Mouse (Mus musculus): ENCODE measurements around the gene Pkdcc. TPM values are rescaled to one million over a fixed set of nuclear protein-coding genes. Genes with fewer than 3 reads are reported as not detected.

The Pkdcc gene
- total and polyA plus RNA-seq, 2 experiments from 2014 or later = 7.8 to 100 TPM

DNA sequence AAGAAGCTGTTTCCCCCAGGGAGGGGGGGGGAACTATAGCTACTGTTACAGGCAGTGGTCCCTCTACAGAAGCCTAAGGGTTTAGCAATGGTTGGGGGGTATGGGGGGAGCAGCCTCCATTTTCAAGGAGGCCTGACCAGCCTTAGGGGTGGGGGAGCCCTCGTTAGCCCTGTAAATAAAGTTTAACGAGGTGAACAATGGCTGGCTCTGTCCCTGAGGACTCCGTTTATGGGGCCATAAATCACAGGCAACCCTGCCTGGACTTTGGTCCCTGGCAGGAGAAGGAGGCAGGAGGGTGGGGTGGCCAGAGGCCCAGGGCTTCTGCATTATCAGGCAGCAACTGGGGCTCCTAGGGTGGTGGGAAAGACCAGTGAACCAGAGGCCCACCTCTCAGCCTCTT, 7.6 kb downstream of the Pkdcc start:
- H3K9me3 ChIP-seq (replicated peaks; ENCODE audit: control insufficient read depth, low read length) = no peaks in the 10 kb centered on the region
- WGBS = 42% methylated on average over 3 of the region's 3 CpGs
- no peak overlapping the region for H3K4me2 ChIP-seq (ENCODE audit: low read depth, low read length)
- no peak overlapping the region for H3K9ac ChIP-seq (replicated peaks; ENCODE audit: low read depth, low read length)
- H3K36me3 ChIP-seq (replicated peaks; ENCODE audit: control insufficient read depth, insufficient read depth, low read length) = peaks cover 52% of the 10 kb centered on the region
- no peak overlapping the region for H3K4me3 ChIP-seq (ENCODE audit: low read depth, low read length)
- no peaks in the 10 kb centered on the region for H3K27me3 ChIP-seq (ENCODE audit: control insufficient read depth, insufficient read depth, low read length)
- peak overlapping the region; percentile 14; the same call in 1 of the 2 replicates for H3K27ac ChIP-seq (ENCODE audit: low read depth)
- H3K4me1 ChIP-seq (ENCODE audit: control insufficient read depth, insufficient read depth) = peaks cover 33% of the 10 kb centered on the region
- no peak for TF ChIP-seq CTCF (IDR thresholded peaks at IDR 0.05; ENCODE audit: low read depth)
- no peak for TF ChIP-seq EP300 (IDR thresholded peaks at IDR 0.05; ENCODE audit: low read depth)
- DNase-seq (ENCODE audit: low spot score) (no peak), ATAC-seq (ENCODE audit: insufficient read depth, low read depth) (no peak)

DNA sequence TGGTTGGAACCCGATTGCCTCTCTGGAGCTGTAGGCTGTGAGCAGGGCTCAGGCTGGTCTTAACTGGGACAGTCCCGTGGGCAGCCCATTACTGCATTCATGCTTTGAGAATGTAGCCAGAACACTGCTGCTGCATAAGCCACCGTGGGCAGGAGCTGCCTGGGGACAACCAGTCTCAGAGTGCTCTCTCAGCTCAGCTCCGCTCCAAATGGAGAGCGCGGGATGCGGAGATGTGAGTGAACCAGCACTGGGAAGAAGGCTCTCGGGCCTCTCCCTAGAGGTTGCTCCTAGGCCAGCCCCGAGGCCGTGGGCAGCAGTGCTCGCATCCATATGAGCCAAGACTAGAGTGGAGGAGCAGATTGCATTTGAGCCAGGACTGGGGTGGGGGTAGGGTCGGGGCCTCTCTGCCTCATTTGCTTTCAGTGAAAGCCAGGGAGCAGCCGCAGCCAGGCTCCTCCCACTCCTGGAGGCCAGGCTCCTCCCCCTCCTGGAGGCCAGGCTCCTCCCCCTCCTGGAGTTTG, 9.4 kb downstream of the Pkdcc start:
- Histone ChIP-seq H3K4me3 (ENCODE audit: low read depth, low read length) (no peak overlapping the region), H3K4me2 (ENCODE audit: low read depth, low read length) (no peak overlapping the region), H3K4me1 (ENCODE audit: control insufficient read depth, insufficient read depth) (peaks cover 20% of the 10 kb centered on the region), H3K27me3 (ENCODE audit: control insufficient read depth, insufficient read depth, low read length) (no peaks in the 10 kb centered on the region), H3K36me3 (replicated peaks; ENCODE audit: control insufficient read depth, insufficient read depth, low read length) (peaks cover 52% of the 10 kb centered on the region), H3K27ac (ENCODE audit: low read depth) (no peak overlapping the region), H3K9ac (replicated peaks; ENCODE audit: low read depth, low read length) (no peak overlapping the region), H3K9me3 (replicated peaks; ENCODE audit: control insufficient read depth, low read length) (no peaks in the 10 kb centered on the region)
- 82% methylated on average over 13 of the region's 13 CpGs for WGBS
- ATAC-seq (ENCODE audit: insufficient read depth, low read depth) (no peak), DNase-seq (ENCODE audit: low spot score) (no peak)
- TF ChIP-seq EP300 (IDR thresholded peaks at IDR 0.05; ENCODE audit: low read depth) = no peak

DNA sequence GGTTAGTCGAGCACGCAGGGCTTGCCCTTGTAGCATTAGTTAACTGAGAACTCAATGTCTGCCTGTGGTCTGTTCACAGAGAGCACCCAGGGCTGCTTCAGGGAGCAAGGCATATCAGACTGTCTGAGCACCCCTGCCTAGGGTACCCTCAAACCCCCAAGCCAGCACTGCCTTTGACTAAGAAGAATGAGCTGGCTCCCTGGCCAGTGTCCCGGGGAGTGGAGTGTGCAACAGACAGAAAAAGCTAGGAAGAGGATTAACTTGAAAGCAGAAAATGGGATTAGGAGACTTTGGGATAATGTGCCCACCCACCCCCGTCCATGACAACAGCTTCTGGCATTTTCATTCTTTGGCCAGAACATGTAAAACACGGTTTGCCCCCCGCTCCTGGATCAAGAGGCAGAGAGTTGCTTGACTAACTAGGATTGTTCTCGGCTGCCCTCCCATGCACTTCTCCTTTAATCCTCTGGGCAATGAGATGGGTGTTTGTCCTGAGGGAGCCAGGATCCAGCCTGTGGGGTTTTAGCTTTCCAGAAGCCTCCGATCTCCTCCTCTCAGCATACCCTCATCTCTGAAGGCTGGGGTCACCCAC, 11.4 kb downstream of the Pkdcc start:
- H3K27me3 ChIP-seq (ENCODE audit: control insufficient read depth, insufficient read depth, low read length) = no peaks in the 10 kb centered on the region
- DNase-seq (ENCODE audit: low spot score) (no peak), ATAC-seq (ENCODE audit: insufficient read depth, low read depth) (no peak)
- no peak overlapping the region for H3K9ac ChIP-seq (replicated peaks; ENCODE audit: low read depth, low read length)
- no peak overlapping the region for H3K4me2 ChIP-seq (ENCODE audit: low read depth, low read length)
- no peaks in the 10 kb centered on the region for H3K9me3 ChIP-seq (replicated peaks; ENCODE audit: control insufficient read depth, low read length)
- 68% methylated on average over 8 of the region's 8 CpGs for WGBS
- H3K36me3 ChIP-seq (replicated peaks; ENCODE audit: control insufficient read depth, insufficient read depth, low read length) = peaks cover 52% of the 10 kb centered on the region
- no peak overlapping the region; the same call in 1 of the 2 replicates for H3K27ac ChIP-seq (ENCODE audit: low read depth)
- no peak overlapping the region for H3K4me3 ChIP-seq (ENCODE audit: low read depth, low read length)
- H3K4me1 ChIP-seq (ENCODE audit: control insufficient read depth, insufficient read depth) = peaks cover 15% of the 10 kb centered on the region
- no peak for TF ChIP-seq CTCF (IDR thresholded peaks at IDR 0.05; ENCODE audit: low read depth)
- TF ChIP-seq EP300 (IDR thresholded peaks at IDR 0.05; ENCODE audit: low read depth) = no peak

DNA sequence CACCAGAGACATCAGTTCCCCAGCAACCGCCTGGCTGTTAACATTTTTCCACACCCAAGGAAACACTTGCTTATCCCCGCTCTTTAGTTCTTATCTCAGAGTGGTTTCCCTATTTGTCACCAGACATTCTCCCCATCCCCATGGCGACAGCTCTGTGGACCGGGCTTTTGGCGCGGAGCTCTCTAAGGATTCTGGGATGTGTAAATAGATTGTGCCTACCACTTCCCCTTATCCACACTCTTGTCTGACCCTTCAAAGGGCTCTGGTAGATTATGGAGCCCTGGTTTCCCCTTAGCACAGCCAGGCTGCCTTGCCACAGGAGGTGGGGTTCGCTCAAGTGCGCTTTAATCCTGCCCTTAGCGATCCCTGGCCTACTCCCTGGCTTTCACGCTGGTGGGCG, 16.3 kb downstream of the Pkdcc start:
- Histone ChIP-seq H3K4me2 (ENCODE audit: low read depth, low read length) (peak overlapping the region; percentile 27; the same call in 1 of the 2 replicates), H3K27ac (ENCODE audit: low read depth) (no peak overlapping the region), H3K9ac (replicated peaks; ENCODE audit: low read depth, low read length) (no peak overlapping the region), H3K36me3 (replicated peaks; ENCODE audit: control insufficient read depth, insufficient read depth, low read length) (peaks cover 5% of the 10 kb centered on the region; the same call in 1 of the 2 replicates), H3K9me3 (replicated peaks; ENCODE audit: control insufficient read depth, low read length) (no peaks in the 10 kb centered on the region), H3K4me1 (ENCODE audit: control insufficient read depth, insufficient read depth) (peaks cover 10% of the 10 kb centered on the region; the same call in 1 of the 2 replicates), H3K4me3 (ENCODE audit: low read depth, low read length) (no peak overlapping the region), H3K27me3 (ENCODE audit: control insufficient read depth, insufficient read depth, low read length) (no peaks in the 10 kb centered on the region)
- TF ChIP-seq EP300 (IDR thresholded peaks at IDR 0.05; ENCODE audit: low read depth) = no peak
- no peak for TF ChIP-seq CTCF (IDR thresholded peaks at IDR 0.05; ENCODE audit: low read depth)
- ATAC-seq (ENCODE audit: insufficient read depth, low read depth) (no peak; the same call in 1 of the 2 replicates), DNase-seq (ENCODE audit: low spot score) (no peak)
- 10% methylated on average over 11 of the region's 11 CpGs for WGBS

DNA sequence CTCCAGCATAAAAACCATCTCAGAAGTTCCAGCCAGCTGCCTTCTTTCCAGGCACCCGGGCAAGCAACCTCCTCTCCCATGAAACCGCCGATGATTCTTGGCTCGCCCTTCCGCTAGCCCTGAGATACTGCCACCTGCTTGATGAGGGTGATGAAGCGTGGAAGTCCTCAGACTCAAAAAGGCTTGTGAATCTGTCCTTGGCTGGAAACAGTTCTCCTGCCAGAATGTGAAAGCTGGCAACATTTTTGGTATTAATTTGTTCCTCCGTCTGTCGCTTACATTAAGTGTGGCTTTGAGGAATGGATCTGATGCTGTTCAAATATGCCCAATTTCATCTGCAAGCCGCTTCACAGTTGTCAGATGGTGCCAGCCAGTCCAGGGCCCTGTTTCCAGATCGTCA, 20.1 kb downstream of the Pkdcc start:
- Histone ChIP-seq H3K9ac (replicated peaks; ENCODE audit: low read depth, low read length) (no peak overlapping the region), H3K27ac (ENCODE audit: low read depth) (no peak overlapping the region), H3K4me1 (ENCODE audit: control insufficient read depth, insufficient read depth) (peaks cover 10% of the 10 kb centered on the region; the same call in 1 of the 2 replicates), H3K4me3 (ENCODE audit: low read depth, low read length) (no peak overlapping the region), H3K27me3 (ENCODE audit: control insufficient read depth, insufficient read depth, low read length) (no peaks in the 10 kb centered on the region), H3K36me3 (replicated peaks; ENCODE audit: control insufficient read depth, insufficient read depth, low read length) (no peaks in the 10 kb centered on the region), H3K9me3 (replicated peaks; ENCODE audit: control insufficient read depth, low read length) (no peaks in the 10 kb centered on the region), H3K4me2 (ENCODE audit: low read depth, low read length) (no peak overlapping the region)
- 60% methylated on average over 10 of the region's 10 CpGs for WGBS
- ATAC-seq (ENCODE audit: insufficient read depth, low read depth) (no peak), DNase-seq (ENCODE audit: low spot score) (no peak)
- TF ChIP-seq CTCF (IDR thresholded peaks at IDR 0.05; ENCODE audit: low read depth) = no peak
- TF ChIP-seq EP300 (IDR thresholded peaks at IDR 0.05; ENCODE audit: low read depth) = no peak

DNA sequence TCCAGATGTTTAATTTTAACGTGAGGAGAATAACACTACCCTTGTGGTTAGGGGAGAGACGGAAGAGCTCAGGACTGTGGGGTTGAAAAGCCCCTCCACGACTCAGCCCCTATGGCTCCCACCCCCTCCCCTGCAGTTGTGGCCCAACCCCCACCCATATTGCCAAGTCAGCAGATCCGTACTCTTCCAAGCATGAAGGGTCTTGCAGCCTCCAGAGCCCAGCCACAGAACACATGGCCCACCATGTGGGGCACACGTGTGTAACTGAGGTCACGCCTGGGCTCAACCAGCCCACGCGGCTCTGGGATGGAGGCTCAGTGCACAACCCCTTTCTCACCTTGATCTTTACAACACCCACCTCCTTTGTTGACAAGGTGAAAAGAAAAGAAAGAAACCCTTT, 21.1 kb downstream of the Pkdcc start:
- TF ChIP-seq CTCF (IDR thresholded peaks at IDR 0.05; ENCODE audit: low read depth) (no peak), EP300 (IDR thresholded peaks at IDR 0.05; ENCODE audit: low read depth) (no peak)
- H3K4me3 ChIP-seq (ENCODE audit: low read depth, low read length) = no peak overlapping the region
- H3K4me2 ChIP-seq (ENCODE audit: low read depth, low read length) = no peak overlapping the region
- H3K27me3 ChIP-seq (ENCODE audit: control insufficient read depth, insufficient read depth, low read length) = no peaks in the 10 kb centered on the region
- H3K9ac ChIP-seq (replicated peaks; ENCODE audit: low read depth, low read length) = no peak overlapping the region
- no peak overlapping the region for H3K27ac ChIP-seq (ENCODE audit: low read depth)
- ATAC-seq (ENCODE audit: insufficient read depth, low read depth) = no peak
- WGBS = 81% methylated on average over 8 of the region's 8 CpGs
- DNase-seq (ENCODE audit: low spot score) = no peak
- no peaks in the 10 kb centered on the region for H3K36me3 ChIP-seq (replicated peaks; ENCODE audit: control insufficient read depth, insufficient read depth, low read length)
- peaks cover 9% of the 10 kb centered on the region; the same call in 1 of the 2 replicates for H3K4me1 ChIP-seq (ENCODE audit: control insufficient read depth, insufficient read depth)
- no peaks in the 10 kb centered on the region for H3K9me3 ChIP-seq (replicated peaks; ENCODE audit: control insufficient read depth, low read length)

Measured in heart, postnatal 0 days (tissue).